In the genomic region with DNA sequence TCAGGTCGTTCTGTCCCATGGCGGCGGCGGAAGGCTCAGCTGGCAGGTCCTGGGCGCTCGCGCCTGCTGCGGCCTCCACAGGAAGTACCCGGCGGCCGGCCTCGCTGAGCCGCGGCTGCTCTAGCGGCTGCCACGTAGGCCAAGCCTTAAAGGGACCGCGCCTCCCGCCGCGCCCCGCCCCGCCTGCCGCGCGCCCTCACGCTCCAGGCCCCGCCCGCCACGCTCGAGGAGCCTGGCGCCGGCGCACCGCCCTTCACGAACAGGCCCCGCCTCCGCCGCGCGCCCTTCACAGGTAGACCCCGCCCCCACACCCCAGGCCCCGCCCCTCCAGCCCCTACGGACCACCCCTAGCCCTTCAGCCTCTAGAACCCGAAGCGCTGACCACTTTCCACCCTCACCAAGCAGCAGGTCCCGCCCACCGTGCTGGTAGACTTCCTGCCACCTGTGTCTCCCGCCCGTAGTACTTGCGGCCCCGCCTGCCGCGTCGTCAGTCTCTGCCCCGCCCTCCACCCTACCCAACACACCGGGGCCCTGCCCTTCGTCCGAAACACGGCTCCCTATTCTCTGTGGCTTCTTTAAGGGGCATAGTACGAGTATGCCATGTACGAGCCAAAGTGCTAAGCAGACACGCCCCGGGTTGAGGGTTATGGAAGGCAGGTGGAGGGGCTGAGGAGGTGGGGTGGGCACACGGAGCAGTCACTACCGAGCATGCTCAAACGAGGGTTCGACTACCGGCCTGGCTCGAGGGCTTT, we compare ENCODE assay signal across 8 mouse cellular contexts. TPM values are rescaled to one million over a fixed set of nuclear protein-coding genes. Genes with fewer than 3 reads are reported as not detected.
DNase-seq lines count a peak whose midpoint lies in the region; ATAC-seq and TF ChIP-seq lines count a peak whose summit lies in the region.

A gene (minus strand): TSS at position 625 of the 752 bp plus-strand sequence.
A gene (plus strand): TSS at position 744 of the 752 bp plus-strand sequence.

- H3K27me3 ChIP-seq in forebrain, embryonic 13.5 days, result no peaks in the 10 kb centered on the region
- no peaks in the 10 kb centered on the region for H3K27me3 ChIP-seq in liver, embryonic 16.5 days (ENCODE audit: control insufficient read depth, insufficient read depth, low read depth, low read length)
- no peaks in the 10 kb centered on the region for H3K27me3 ChIP-seq in neural tube, embryonic 12.5 days (replicated peaks)
- H3K27me3 ChIP-seq in stomach, postnatal 0 days (ENCODE audit: control insufficient read depth, insufficient read depth, low read length), result no peaks in the 10 kb centered on the region

- ATAC-seq in cerebellum, adult (ENCODE audit: insufficient number of reproducible peaks, low FRiP score, low TSS enrichment), result peak; percentile 80
- peak; percentile 96 for ATAC-seq in forebrain, embryonic 13.5 days
- peak; percentile 93 for ATAC-seq in liver, embryonic 16.5 days (ENCODE audit: low read depth)
- ATAC-seq in neural tube, embryonic 12.5 days (ENCODE audit: low FRiP score, low read depth), result peak; percentile 97
- ATAC-seq in stomach, postnatal 0 days (ENCODE audit: low FRiP score, low TSS enrichment), result peak; percentile 96

- H3K27ac ChIP-seq in forebrain, embryonic 13.5 days, result peak within 1 kb of the TSS; percentile 60
- H3K27ac ChIP-seq in liver, embryonic 16.5 days (ENCODE audit: low read length), result peak within 1 kb of the TSS; percentile 90
- peak within 1 kb of the TSS; percentile 57 for H3K27ac ChIP-seq in neural tube, embryonic 12.5 days
- peak within 1 kb of the TSS; percentile 97 for H3K27ac ChIP-seq in stomach, postnatal 0 days (replicated peaks)

- peak within 1 kb of the TSS; percentile 95 for H3K4me3 ChIP-seq in forebrain, embryonic 13.5 days
- peak within 1 kb of the TSS; percentile 92 for H3K4me3 ChIP-seq in liver, embryonic 16.5 days (ENCODE audit: low read depth, low read length)
- H3K4me3 ChIP-seq in neural tube, embryonic 12.5 days, result peak within 1 kb of the TSS; percentile 96
- H3K4me3 ChIP-seq in stomach, postnatal 0 days (ENCODE audit: low read depth, low read length), result peak within 1 kb of the TSS; percentile 93

- H3K36me3 ChIP-seq in forebrain, embryonic 13.5 days (ENCODE audit: poor library complexity, severe bottlenecking), result peaks cover 23% of the 10 kb centered on the region
- no peaks in the 10 kb centered on the region for H3K36me3 ChIP-seq in liver, embryonic 16.5 days (ENCODE audit: control insufficient read depth, insufficient read depth)
- H3K36me3 ChIP-seq in neural tube, embryonic 12.5 days, result peaks cover 22% of the 10 kb centered on the region; the same call in 1 of the 2 replicates
- H3K36me3 ChIP-seq in stomach, postnatal 0 days (ENCODE audit: control insufficient read depth, insufficient read depth, low read length), result 0 out of 2 replicates have a peak, but pooled peaks cover 2% of the 10 kb centered on the region

- WGBS in forebrain, embryonic 13.5 days, result under 1% methylated on average over 28 of the region's 70 CpGs
- 1% methylated on average over 64 of the region's 70 CpGs for WGBS in large intestine, adult 2 months
- under 1% methylated on average over 60 of the region's 70 CpGs for WGBS in liver, embryonic 16.5 days (ENCODE audit: insufficient replicate concordance)
- under 1% methylated on average over 70 of the region's 70 CpGs for WGBS in neural tube, embryonic 12.5 days
- WGBS in stomach, postnatal 0 days, result 1% methylated on average over 44 of the region's 70 CpGs

- DNase-seq in ES-CJ7 (ENCODE audit: low read depth, low spot score), result peak; percentile 98
- peak; percentile 93 to 94 for DNase-seq in heart, postnatal 10 days
- DNase-seq in large intestine, adult 2 months (ENCODE audit: low read depth, low spot score), result peak; percentile 80
- peak; percentile 99 for DNase-seq in stomach, postnatal 0 days (ENCODE audit: low spot score)

- intact Hi-C loops in heart, postnatal 10 days (cut with DNase I), result loop anchor here (2.0 to 5.0 kb wide), 3 partner anchors 23 to 74 kb away; a partner anchor contains a TSS

- peak; percentile 3; the same call in 1 of the 2 replicates for TF ChIP-seq CTCF in stomach, postnatal 0 days (IDR thresholded peaks at IDR 0.05; ENCODE audit: low read depth)

- peak within 1 kb of the TSS; percentile 99 for H3K9ac ChIP-seq in forebrain, embryonic 13.5 days
- H3K9ac ChIP-seq in liver, embryonic 16.5 days (ENCODE audit: low read depth, low read length), result peak within 1 kb of the TSS; percentile 99
- H3K9ac ChIP-seq in neural tube, embryonic 12.5 days, result peak within 1 kb of the TSS; percentile 97
- peak within 1 kb of the TSS; percentile 100 for H3K9ac ChIP-seq in stomach, postnatal 0 days (ENCODE audit: low read length)

- H3K4me1 ChIP-seq in forebrain, embryonic 13.5 days, result peaks cover 29% of the 10 kb centered on the region
- peaks cover 34% of the 10 kb centered on the region for H3K4me1 ChIP-seq in liver, embryonic 16.5 days (ENCODE audit: control insufficient read depth, low read depth, low read length)
- peaks cover 20% of the 10 kb centered on the region for H3K4me1 ChIP-seq in neural tube, embryonic 12.5 days
- H3K4me1 ChIP-seq in stomach, postnatal 0 days (replicated peaks; ENCODE audit: control insufficient read depth, insufficient read depth), result peaks cover 9% of the 10 kb centered on the region; the same call in 1 of the 2 replicates

- H3K4me2 ChIP-seq in forebrain, embryonic 13.5 days, result peak within 1 kb of the TSS; percentile 92
- peak within 1 kb of the TSS; percentile 91 for H3K4me2 ChIP-seq in liver, embryonic 16.5 days (ENCODE audit: low read depth, low read length)
- H3K4me2 ChIP-seq in neural tube, embryonic 12.5 days (replicated peaks), result peak within 1 kb of the TSS; percentile 71
- H3K4me2 ChIP-seq in stomach, postnatal 0 days (replicated peaks; ENCODE audit: low read depth), result peak within 1 kb of the TSS; percentile 74

- no peaks in the 10 kb centered on the region for H3K9me3 ChIP-seq in forebrain, embryonic 13.5 days (replicated peaks)
- no peaks in the 10 kb centered on the region for H3K9me3 ChIP-seq in liver, embryonic 16.5 days (replicated peaks; ENCODE audit: control insufficient read depth, low read length)
- H3K9me3 ChIP-seq in neural tube, embryonic 12.5 days, result no peaks in the 10 kb centered on the region
- H3K9me3 ChIP-seq in stomach, postnatal 0 days (ENCODE audit: control insufficient read depth, low read length), result no peaks in the 10 kb centered on the region

- TF ChIP-seq EP300 in stomach, postnatal 0 days (optimal IDR thresholded peaks at IDR 0.05), result no peak

RNA-seq across cellular contexts. Expression of the first gene that starts in this region (rescaled TPM):
- polyA plus RNA-seq in forebrain, embryonic 13.5 days (2015; fragmentation: Nextera tagmentation; extraction: Ambion mirVana), result 104 and 107 TPM in 2 replicates
- total RNA-seq in heart, postnatal 10 days (2021), result 100 to 1,000 TPM; 103 TPM
- polyA plus RNA-seq in large intestine, adult 2 months (2012; rRNA removed), result 378 and 526 TPM in 2 replicates
- 119 and 121 TPM in 2 replicates for polyA plus RNA-seq in liver, embryonic 16.5 days (2015; fragmentation: Nextera tagmentation; extraction: Ambion mirVana)
- 137 and 140 TPM in 2 replicates for polyA plus RNA-seq in neural tube, embryonic 12.5 days (2016; fragmentation: Nextera tagmentation; extraction: Ambion mirVana)
- 175 and 183 TPM in 2 replicates for polyA plus RNA-seq in stomach, postnatal 0 days (2015; fragmentation: Nextera tagmentation; extraction: Ambion mirVana)

RNA-seq across cellular contexts. Expression of the second gene that starts in this region (rescaled TPM):
- polyA plus RNA-seq in forebrain, embryonic 13.5 days (2015; fragmentation: Nextera tagmentation; extraction: Ambion mirVana), result 0.33 TPM in 1 of 2 replicates, not detected in the other
- total RNA-seq in heart, postnatal 10 days (2021), result under 1 TPM in 1 of 2 experiments, not detected in 1; 0.31 TPM
- polyA plus RNA-seq in large intestine, adult 2 months (2012; rRNA removed), result 0.15 TPM in 1 of 2 replicates, not detected in the other
- 0.04 TPM in 2 replicates for polyA plus RNA-seq in liver, embryonic 16.5 days (2015; fragmentation: Nextera tagmentation; extraction: Ambion mirVana)
- 0.20 TPM in 1 of 2 replicates, not detected in the other for polyA plus RNA-seq in neural tube, embryonic 12.5 days (2016; fragmentation: Nextera tagmentation; extraction: Ambion mirVana)
- polyA plus RNA-seq in stomach, postnatal 0 days (2015; fragmentation: Nextera tagmentation; extraction: Ambion mirVana), result 0.08 TPM in 1 of 2 replicates, not detected in the other

Comparison
In these comparisons a context has a peak if more than half of its experiments do, and no peak if none do; other contexts are left out.
1. Peak in every context shown above with its lines: DNase-seq, ATAC-seq, H3K4me3 ChIP-seq and H3K27ac ChIP-seq.